Comparison of ENCODE assay signal across 8 mouse cellular contexts in the genomic region with DNA sequence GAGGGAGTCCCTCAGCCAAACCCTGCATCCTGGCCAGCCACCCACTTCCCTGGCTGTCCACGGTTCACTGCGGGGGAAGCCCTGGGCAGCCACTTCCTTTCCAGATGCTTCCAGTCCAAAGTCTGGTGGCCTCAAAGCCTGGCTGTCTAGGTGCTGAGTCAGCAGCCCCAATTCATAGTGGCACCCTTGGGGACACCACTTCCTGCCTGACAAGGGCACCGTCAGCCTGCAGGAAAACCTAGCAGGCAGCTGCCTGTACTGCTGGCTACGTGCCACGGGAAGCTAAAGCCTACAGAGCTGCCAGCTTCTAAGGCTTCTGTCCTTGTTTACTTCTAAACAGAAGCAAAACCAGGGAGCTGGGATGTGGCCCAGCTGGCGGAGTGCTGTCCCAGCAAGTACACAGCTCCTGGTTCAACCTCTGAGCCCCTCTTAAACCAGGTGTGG. TPM values are rescaled to one million over a fixed set of nuclear protein-coding genes. Genes with fewer than 3 reads are reported as not detected.
A peak's percentile ranks its signal among the peaks of the same experiment; 100 is the strongest.
DNase-seq lines count a peak whose midpoint lies in the region; ATAC-seq and TF ChIP-seq lines count a peak whose summit lies in the region.

No protein-coding gene starts in this region.

- no peak overlapping the region for H3K4me2 ChIP-seq in embryonic facial prominence, embryonic 11.5 days (ENCODE audit: low read depth, low read length)
- H3K4me2 ChIP-seq in kidney, embryonic 14.5 days (replicated peaks; ENCODE audit: low read depth, low read length): no peak overlapping the region
- H3K4me2 ChIP-seq in limb, embryonic 14.5 days (replicated peaks; ENCODE audit: low read depth, low read length, severe bottlenecking): no peak overlapping the region
- no peak overlapping the region for H3K4me2 ChIP-seq in midbrain, postnatal 0 days (ENCODE audit: low read depth, low read length, poor library complexity, severe bottlenecking)
- H3K4me2 ChIP-seq in stomach, postnatal 0 days (replicated peaks; ENCODE audit: low read depth): no peak overlapping the region

- WGBS in embryonic facial prominence, embryonic 11.5 days: 61% methylated on average over 6 of the region's 6 CpGs
- 53% methylated on average over 6 of the region's 6 CpGs for WGBS in heart, embryonic 10.5 days
- 53% methylated on average over 6 of the region's 6 CpGs for WGBS in kidney, embryonic 14.5 days
- WGBS in limb, embryonic 14.5 days: 34% methylated on average over 6 of the region's 6 CpGs
- WGBS in midbrain, postnatal 0 days: 54% methylated on average over 6 of the region's 6 CpGs
- WGBS in stomach, postnatal 0 days: 15% methylated on average over 6 of the region's 6 CpGs

- DNase-seq in left cerebral cortex, adult 18-20 months (ENCODE audit: low spot score in 2 of 2): peak; percentile 66 to 67
- no peak for DNase-seq in left cerebral cortex, adult 11 months (ENCODE audit: low spot score)
- peak; percentile 18 for DNase-seq in embryonic facial prominence, embryonic 11.5 days (ENCODE audit: low spot score)
- DNase-seq in heart, embryonic 10.5 days (ENCODE audit: low spot score): no peak
- DNase-seq in limb, embryonic 14.5 days (ENCODE audit: low spot score): peak; percentile 76
- peak; percentile 88 for DNase-seq in midbrain, postnatal 0 days (ENCODE audit: low spot score)
- DNase-seq in stomach, postnatal 0 days (ENCODE audit: low spot score): peak; percentile 78

- no peak for TF ChIP-seq CTCF in midbrain, postnatal 0 days (IDR thresholded peaks at IDR 0.05)
- TF ChIP-seq CTCF in stomach, postnatal 0 days (IDR thresholded peaks at IDR 0.05; ENCODE audit: low read depth): 0 out of 2 replicates have a peak, but pooled peaks have one; percentile 2

- ATAC-seq in embryonic facial prominence, embryonic 11.5 days (replicated peaks; ENCODE audit: insufficient number of reproducible peaks, low FRiP score, low TSS enrichment, low read depth): no peak
- peak; percentile 43; the same call in 1 of the 2 replicates for ATAC-seq in kidney, embryonic 14.5 days (ENCODE audit: low FRiP score, low TSS enrichment)
- no peak for ATAC-seq in limb, embryonic 14.5 days (ENCODE audit: low FRiP score, low read depth)
- ATAC-seq in midbrain, postnatal 0 days (ENCODE audit: low FRiP score): no peak
- ATAC-seq in stomach, postnatal 0 days (ENCODE audit: low FRiP score, low TSS enrichment): peak; percentile 86

- TF ChIP-seq EP300 in stomach, postnatal 0 days (optimal IDR thresholded peaks at IDR 0.05): no peak

- H3K4me3 ChIP-seq in embryonic facial prominence, embryonic 11.5 days (ENCODE audit: low read depth, low read length): no peak overlapping the region
- H3K4me3 ChIP-seq in heart, embryonic 10.5 days: no peak overlapping the region
- no peak overlapping the region for H3K4me3 ChIP-seq in kidney, embryonic 14.5 days (ENCODE audit: low read length)
- no peak overlapping the region for H3K4me3 ChIP-seq in limb, embryonic 14.5 days (replicated peaks; ENCODE audit: low read length)
- H3K4me3 ChIP-seq in midbrain, postnatal 0 days (ENCODE audit: low read depth, low read length): no peak overlapping the region
- H3K4me3 ChIP-seq in stomach, postnatal 0 days (ENCODE audit: low read depth, low read length): no peak overlapping the region

- no peaks in the 10 kb centered on the region for H3K9me3 ChIP-seq in embryonic facial prominence, embryonic 11.5 days (replicated peaks; ENCODE audit: control insufficient read depth, low read length)
- no peaks in the 10 kb centered on the region for H3K9me3 ChIP-seq in heart, embryonic 10.5 days
- no peaks in the 10 kb centered on the region for H3K9me3 ChIP-seq in kidney, embryonic 14.5 days (ENCODE audit: control insufficient read depth, low read length)
- no peaks in the 10 kb centered on the region for H3K9me3 ChIP-seq in limb, embryonic 14.5 days (ENCODE audit: control insufficient read depth, low read length)
- no peaks in the 10 kb centered on the region for H3K9me3 ChIP-seq in midbrain, postnatal 0 days (ENCODE audit: low read length)
- H3K9me3 ChIP-seq in stomach, postnatal 0 days (ENCODE audit: control insufficient read depth, low read length): no peaks in the 10 kb centered on the region

- H3K27me3 ChIP-seq in embryonic facial prominence, embryonic 11.5 days (ENCODE audit: control insufficient read depth, insufficient read depth, low read length): no peaks in the 10 kb centered on the region
- H3K27me3 ChIP-seq in heart, embryonic 10.5 days (ENCODE audit: insufficient read depth, poor library complexity, severe bottlenecking): no peaks in the 10 kb centered on the region
- no peaks in the 10 kb centered on the region for H3K27me3 ChIP-seq in kidney, embryonic 14.5 days (ENCODE audit: control insufficient read depth, insufficient read depth, low read length)
- no peaks in the 10 kb centered on the region for H3K27me3 ChIP-seq in limb, embryonic 14.5 days (ENCODE audit: control insufficient read depth, insufficient read depth, low read length)
- no peaks in the 10 kb centered on the region for H3K27me3 ChIP-seq in midbrain, postnatal 0 days (ENCODE audit: insufficient read depth, low read length)
- H3K27me3 ChIP-seq in stomach, postnatal 0 days (ENCODE audit: control insufficient read depth, insufficient read depth, low read length): no peaks in the 10 kb centered on the region

- H3K36me3 ChIP-seq in embryonic facial prominence, embryonic 11.5 days (replicated peaks; ENCODE audit: control insufficient read depth, insufficient read depth, low read depth, low read length): no peaks in the 10 kb centered on the region; the same call in 1 of the 2 replicates
- H3K36me3 ChIP-seq in heart, embryonic 10.5 days: peaks cover 19% of the 10 kb centered on the region
- H3K36me3 ChIP-seq in kidney, embryonic 14.5 days (ENCODE audit: control insufficient read depth, insufficient read depth, low read length): peaks cover 15% of the 10 kb centered on the region
- H3K36me3 ChIP-seq in limb, embryonic 14.5 days (ENCODE audit: control insufficient read depth, insufficient read depth, low read length): peaks cover 31% of the 10 kb centered on the region
- H3K36me3 ChIP-seq in midbrain, postnatal 0 days (ENCODE audit: insufficient read depth, low read length): peaks cover 22% of the 10 kb centered on the region
- peaks cover 5% of the 10 kb centered on the region; the same call in 1 of the 2 replicates for H3K36me3 ChIP-seq in stomach, postnatal 0 days (ENCODE audit: control insufficient read depth, insufficient read depth, low read length)

- no peak overlapping the region for H3K27ac ChIP-seq in embryonic facial prominence, embryonic 11.5 days (replicated peaks; ENCODE audit: low read depth, low read length)
- H3K27ac ChIP-seq in heart, embryonic 10.5 days: peak overlapping the region; percentile 70
- H3K27ac ChIP-seq in kidney, embryonic 14.5 days (ENCODE audit: low read depth, low read length): peak overlapping the region; percentile 59
- H3K27ac ChIP-seq in limb, embryonic 14.5 days (replicated peaks; ENCODE audit: low read depth, low read length): 0 out of 2 replicates have a peak overlapping the region, but pooled peaks have one; percentile 27
- 0 out of 2 replicates have a peak overlapping the region, but pooled peaks have one; percentile 12 for H3K27ac ChIP-seq in midbrain, postnatal 0 days (ENCODE audit: low read depth, low read length)
- peak overlapping the region; percentile 49; the same call in 1 of the 2 replicates for H3K27ac ChIP-seq in stomach, postnatal 0 days (replicated peaks)

- no peak overlapping the region for H3K9ac ChIP-seq in embryonic facial prominence, embryonic 11.5 days (replicated peaks; ENCODE audit: low read length)
- H3K9ac ChIP-seq in kidney, embryonic 14.5 days (ENCODE audit: low read depth, low read length): no peak overlapping the region
- H3K9ac ChIP-seq in limb, embryonic 14.5 days (ENCODE audit: low read depth, low read length, severe bottlenecking): peak overlapping the region; percentile 16; the same call in 1 of the 2 replicates
- no peak overlapping the region for H3K9ac ChIP-seq in midbrain, postnatal 0 days (replicated peaks; ENCODE audit: low read length, poor library complexity, severe bottlenecking)
- H3K9ac ChIP-seq in stomach, postnatal 0 days (ENCODE audit: low read length): no peak overlapping the region

- H3K4me1 ChIP-seq in embryonic facial prominence, embryonic 11.5 days (ENCODE audit: control insufficient read depth, insufficient read depth, low read length): peaks cover 3% of the 10 kb centered on the region; the same call in 1 of the 2 replicates
- peaks cover 32% of the 10 kb centered on the region for H3K4me1 ChIP-seq in heart, embryonic 10.5 days
- H3K4me1 ChIP-seq in kidney, embryonic 14.5 days (ENCODE audit: control insufficient read depth, insufficient read depth, low read length): peaks cover 7% of the 10 kb centered on the region; the same call in 1 of the 2 replicates
- H3K4me1 ChIP-seq in limb, embryonic 14.5 days (ENCODE audit: control insufficient read depth, insufficient read depth, low read length): peaks cover 11% of the 10 kb centered on the region
- H3K4me1 ChIP-seq in midbrain, postnatal 0 days (ENCODE audit: insufficient read depth, low read length): no peaks in the 10 kb centered on the region
- H3K4me1 ChIP-seq in stomach, postnatal 0 days (replicated peaks; ENCODE audit: control insufficient read depth, insufficient read depth): 0 out of 2 replicates have a peak, but pooled peaks cover 5% of the 10 kb centered on the region

- no peak for TF ChIP-seq POLR2A in limb, embryonic 14.5 days (IDR thresholded peaks at IDR 0.05; ENCODE audit: borderline replicate concordance, extremely low read depth, insufficient read depth, insufficient read length)

RNA-seq across cellular contexts. Expression of a gene that starts 13.3 kb away (rescaled TPM):
- 1 to 10 TPM; 6.5 to 6.7 TPM for total RNA-seq in left cerebral cortex, adult 18-20 months (2021)
- polyA plus RNA-seq in embryonic facial prominence, embryonic 11.5 days (2014; fragmentation: Nextera tagmentation; extraction: Ambion mirVana): 42.8 and 46.9 TPM in 2 replicates
- 33.1 and 38.8 TPM in 2 replicates for polyA plus RNA-seq in heart, embryonic 10.5 days (2016; fragmentation: Nextera tagmentation; extraction: Ambion mirVana)
- 25.3 and 45.4 TPM in 2 replicates for polyA plus RNA-seq in kidney, embryonic 14.5 days (2014; fragmentation: Nextera tagmentation; extraction: Ambion mirVana)
- 64.8 and 89.2 TPM in 2 replicates for polyA plus RNA-seq in limb, embryonic 14.5 days (2012; rRNA removed)
- polyA plus RNA-seq in limb, embryonic 14.5 days (2014; fragmentation: Nextera tagmentation; extraction: Ambion mirVana): 64.9 and 74.9 TPM in 2 replicates
- 23.2 and 25.5 TPM in 2 replicates for total RNA-seq in midbrain, postnatal 0 days (2014; rRNA removed)
- 19.3 and 21.5 TPM in 2 replicates for polyA plus RNA-seq in midbrain, postnatal 0 days (2015; fragmentation: Nextera tagmentation; extraction: Ambion mirVana)
- polyA plus RNA-seq in stomach, postnatal 0 days (2015; fragmentation: Nextera tagmentation; extraction: Ambion mirVana): 11.3 and 11.4 TPM in 2 replicates

RNA-seq across cellular contexts. Expression of a gene that starts 40.1 kb away (rescaled TPM):
- total RNA-seq in left cerebral cortex, adult 18-20 months (2021): 100 to 1,000 TPM; 967 to 997 TPM
- 67.9 and 73.6 TPM in 2 replicates for polyA plus RNA-seq in embryonic facial prominence, embryonic 11.5 days (2014; fragmentation: Nextera tagmentation; extraction: Ambion mirVana)
- 88.3 and 103 TPM in 2 replicates for polyA plus RNA-seq in heart, embryonic 10.5 days (2016; fragmentation: Nextera tagmentation; extraction: Ambion mirVana)
- 110 and 128 TPM in 2 replicates for polyA plus RNA-seq in kidney, embryonic 14.5 days (2014; fragmentation: Nextera tagmentation; extraction: Ambion mirVana)
- polyA plus RNA-seq in limb, embryonic 14.5 days (2012; rRNA removed): 335 and 379 TPM in 2 replicates
- 121 and 135 TPM in 2 replicates for polyA plus RNA-seq in limb, embryonic 14.5 days (2014; fragmentation: Nextera tagmentation; extraction: Ambion mirVana)
- total RNA-seq in midbrain, postnatal 0 days (2014; rRNA removed): 350 and 362 TPM in 2 replicates
- 236 and 258 TPM in 2 replicates for polyA plus RNA-seq in midbrain, postnatal 0 days (2015; fragmentation: Nextera tagmentation; extraction: Ambion mirVana)
- 130 and 136 TPM in 2 replicates for polyA plus RNA-seq in stomach, postnatal 0 days (2015; fragmentation: Nextera tagmentation; extraction: Ambion mirVana)

RNA-seq across cellular contexts. Expression of a gene that starts 53.5 kb away (rescaled TPM):
- total RNA-seq in left cerebral cortex, adult 18-20 months (2021): 100 to 1,000 TPM; 225 to 235 TPM
- 2.1 and 2.8 TPM in 2 replicates for polyA plus RNA-seq in embryonic facial prominence, embryonic 11.5 days (2014; fragmentation: Nextera tagmentation; extraction: Ambion mirVana)
- 1.2 and 1.3 TPM in 2 replicates for polyA plus RNA-seq in heart, embryonic 10.5 days (2016; fragmentation: Nextera tagmentation; extraction: Ambion mirVana)
- polyA plus RNA-seq in kidney, embryonic 14.5 days (2014; fragmentation: Nextera tagmentation; extraction: Ambion mirVana): 3.0 and 4.0 TPM in 2 replicates
- polyA plus RNA-seq in limb, embryonic 14.5 days (2012; rRNA removed): 23.9 and 28.1 TPM in 2 replicates
- polyA plus RNA-seq in limb, embryonic 14.5 days (2014; fragmentation: Nextera tagmentation; extraction: Ambion mirVana): 6.5 and 8.2 TPM in 2 replicates
- 118 and 131 TPM in 2 replicates for total RNA-seq in midbrain, postnatal 0 days (2014; rRNA removed)
- polyA plus RNA-seq in midbrain, postnatal 0 days (2015; fragmentation: Nextera tagmentation; extraction: Ambion mirVana): 7.2 and 9.0 TPM in 2 replicates
- polyA plus RNA-seq in stomach, postnatal 0 days (2015; fragmentation: Nextera tagmentation; extraction: Ambion mirVana): 0.58 and 0.94 TPM in 2 replicates

Comparison
In these comparisons a context has a peak if more than half of its experiments do, and no peak if none do; other contexts are left out.
1. DNase-seq: peak in left cerebral cortex, adult 18-20 months (2 of 2), embryonic facial prominence, embryonic 11.5 days (single experiment), limb, embryonic 14.5 days (single experiment), midbrain, postnatal 0 days (single experiment) and stomach, postnatal 0 days (single experiment); none in left cerebral cortex, adult 11 months (single experiment) and heart, embryonic 10.5 days (single experiment).
2. ATAC-seq: peak in kidney, embryonic 14.5 days (single experiment) and stomach, postnatal 0 days (single experiment); none in embryonic facial prominence, embryonic 11.5 days (single experiment), limb, embryonic 14.5 days (single experiment) and midbrain, postnatal 0 days (single experiment).